Mouse (Mus musculus): ENCODE data around the gene Ldb3. TPM values are rescaled to one million over a fixed set of nuclear protein-coding genes. Genes with fewer than 3 reads are reported as not detected.
A peak's percentile ranks its signal among the peaks of the same experiment; 100 is the strongest.

The Ldb3 gene
- total and polyA plus RNA-seq, 2 experiments from 2014 or later, result 1.3 to 1.7 TPM

GRCm38 (mm10) chr14:34504377-34504776, 84.1 kb downstream of the Ldb3 start:
- H3K9me3 ChIP-seq (ENCODE audit: low read length), result no peaks in the 10 kb centered on the region
- WGBS, result 76% methylated on average over 5 of the region's 5 CpGs
- DNase-seq (ENCODE audit: low spot score) (no peak), ATAC-seq (no peak)
- H3K36me3 ChIP-seq (ENCODE audit: insufficient read depth, low read length), result no peaks in the 10 kb centered on the region
- H3K9ac ChIP-seq (replicated peaks; ENCODE audit: low read length), result no peak overlapping the region
- no peak overlapping the region for H3K4me3 ChIP-seq (ENCODE audit: low read length)
- H3K27ac ChIP-seq, result no peak overlapping the region
- no peak overlapping the region for H3K4me2 ChIP-seq (ENCODE audit: low read depth, low read length)
- H3K4me1 ChIP-seq (ENCODE audit: insufficient read depth, low read length), result peaks cover 17% of the 10 kb centered on the region; the same call in 1 of the 2 replicates
- no peak for TF ChIP-seq CTCF (IDR thresholded peaks at IDR 0.05; ENCODE audit: low read depth)
- no peaks in the 10 kb centered on the region for H3K27me3 ChIP-seq (ENCODE audit: insufficient read depth, low read length)

- Histone ChIP-seq H3K4me1 (ENCODE audit: insufficient read depth, low read length) (peaks cover 18% of the 10 kb centered on the region; the same call in 1 of the 2 replicates), H3K27me3 (ENCODE audit: insufficient read depth, low read length) (no peaks in the 10 kb centered on the region), H3K36me3 (ENCODE audit: insufficient read depth, low read length) (no peaks in the 10 kb centered on the region), H3K27ac (no peak overlapping the region), H3K9ac (replicated peaks; ENCODE audit: low read length) (peak overlapping the region; percentile 96; the same call in 1 of the 2 replicates), H3K9me3 (ENCODE audit: low read length) (no peaks in the 10 kb centered on the region), H3K4me3 (ENCODE audit: low read length) (no peak overlapping the region; the same call in 1 of the 2 replicates), H3K4me2 (ENCODE audit: low read depth, low read length) (peak overlapping the region; percentile 76)
- no peak for DNase-seq (ENCODE audit: low spot score)
- 34% methylated on average over 6 of the region's 6 CpGs for WGBS
- ATAC-seq, result no peak
- TF ChIP-seq CTCF (IDR thresholded peaks at IDR 0.05; ENCODE audit: low read depth), result no peak
Observed at GRCm38 (mm10) chr14:34503759-34504158, 84.7 kb downstream of the Ldb3 start.

GRCm38 (mm10) chr14:34503325-34503647, 85.2 kb downstream of the Ldb3 start, which contains the start of gene Bmpr1a:
TSS of gene Bmpr1a (minus strand) at chr14:34503341.
- Histone ChIP-seq H3K4me1 (ENCODE audit: insufficient read depth, low read length) (peaks cover 13% of the 10 kb centered on the region; the same call in 1 of the 2 replicates), H3K9ac (replicated peaks; ENCODE audit: low read length) (peak within 1 kb of the TSS; percentile 96), H3K27ac (peak within 1 kb of the TSS; percentile 96), H3K36me3 (ENCODE audit: insufficient read depth, low read length) (no peaks in the 10 kb centered on the region), H3K4me3 (ENCODE audit: low read length) (peak within 1 kb of the TSS; percentile 95), H3K9me3 (ENCODE audit: low read length) (no peaks in the 10 kb centered on the region), H3K4me2 (ENCODE audit: low read depth, low read length) (peak within 1 kb of the TSS; percentile 76), H3K27me3 (ENCODE audit: insufficient read depth, low read length) (no peaks in the 10 kb centered on the region)
- ATAC-seq, result no peak
- WGBS, result 9% methylated on average over 15 of the region's 15 CpGs
- TF ChIP-seq CTCF (IDR thresholded peaks at IDR 0.05; ENCODE audit: low read depth), result no peak
- DNase-seq (ENCODE audit: low spot score), result no peak

GRCm38 (mm10) chr14:34502475-34503324, 85.8 kb downstream of the Ldb3 start:
- ATAC-seq (peak; percentile 94), DNase-seq (ENCODE audit: low spot score) (peak; percentile 97)
- Histone ChIP-seq H3K36me3 (ENCODE audit: insufficient read depth, low read length) (no peaks in the 10 kb centered on the region), H3K27ac (peak overlapping the region; percentile 96), H3K4me1 (ENCODE audit: insufficient read depth, low read length) (peaks cover 10% of the 10 kb centered on the region; the same call in 1 of the 2 replicates), H3K4me3 (ENCODE audit: low read length) (peak overlapping the region; percentile 95), H3K9ac (replicated peaks; ENCODE audit: low read length) (peak overlapping the region; percentile 96), H3K9me3 (ENCODE audit: low read length) (no peaks in the 10 kb centered on the region), H3K27me3 (ENCODE audit: insufficient read depth, low read length) (no peaks in the 10 kb centered on the region), H3K4me2 (ENCODE audit: low read depth, low read length) (peak overlapping the region; percentile 76)
- WGBS, result 3% methylated on average over 68 of the region's 115 CpGs
- no peak for TF ChIP-seq CTCF (IDR thresholded peaks at IDR 0.05; ENCODE audit: low read depth)

GRCm38 (mm10) chr14:34501804-34502474, 86.5 kb downstream of the Ldb3 start:
- Histone ChIP-seq H3K4me2 (ENCODE audit: low read depth, low read length) (peak overlapping the region; percentile 76), H3K9me3 (ENCODE audit: low read length) (no peaks in the 10 kb centered on the region), H3K4me1 (ENCODE audit: insufficient read depth, low read length) (peaks cover 10% of the 10 kb centered on the region; the same call in 1 of the 2 replicates), H3K27me3 (ENCODE audit: insufficient read depth, low read length) (no peaks in the 10 kb centered on the region), H3K27ac (peak overlapping the region; percentile 96), H3K4me3 (ENCODE audit: low read length) (peak overlapping the region; percentile 95), H3K36me3 (ENCODE audit: insufficient read depth, low read length) (no peaks in the 10 kb centered on the region), H3K9ac (replicated peaks; ENCODE audit: low read length) (peak overlapping the region; percentile 96)
- DNase-seq (ENCODE audit: low spot score), result peak; percentile 60
- WGBS, result under 1% methylated on average over 68 of the region's 77 CpGs
- TF ChIP-seq CTCF (IDR thresholded peaks at IDR 0.05; ENCODE audit: low read depth), result no peak
- ATAC-seq, result no peak; the same call in 1 of the 2 replicates

GRCm38 (mm10) chr14:34501447-34501803, 87.1 kb downstream of the Ldb3 start:
- Histone ChIP-seq H3K27me3 (ENCODE audit: insufficient read depth, low read length) (no peaks in the 10 kb centered on the region), H3K9ac (replicated peaks; ENCODE audit: low read length) (peak overlapping the region; percentile 96), H3K4me2 (ENCODE audit: low read depth, low read length) (peak overlapping the region; percentile 76), H3K9me3 (ENCODE audit: low read length) (no peaks in the 10 kb centered on the region), H3K27ac (peak overlapping the region; percentile 96), H3K36me3 (ENCODE audit: insufficient read depth, low read length) (no peaks in the 10 kb centered on the region), H3K4me3 (ENCODE audit: low read length) (peak overlapping the region; percentile 95), H3K4me1 (ENCODE audit: insufficient read depth, low read length) (peaks cover 10% of the 10 kb centered on the region; the same call in 1 of the 2 replicates)
- WGBS, result under 1% methylated on average over 16 of the region's 16 CpGs
- ATAC-seq (no peak), DNase-seq (ENCODE audit: low spot score) (no peak)
- no peak for TF ChIP-seq CTCF (IDR thresholded peaks at IDR 0.05; ENCODE audit: low read depth)
